8 mouse cellular contexts compared by ENCODE assay signal in the genomic region with DNA sequence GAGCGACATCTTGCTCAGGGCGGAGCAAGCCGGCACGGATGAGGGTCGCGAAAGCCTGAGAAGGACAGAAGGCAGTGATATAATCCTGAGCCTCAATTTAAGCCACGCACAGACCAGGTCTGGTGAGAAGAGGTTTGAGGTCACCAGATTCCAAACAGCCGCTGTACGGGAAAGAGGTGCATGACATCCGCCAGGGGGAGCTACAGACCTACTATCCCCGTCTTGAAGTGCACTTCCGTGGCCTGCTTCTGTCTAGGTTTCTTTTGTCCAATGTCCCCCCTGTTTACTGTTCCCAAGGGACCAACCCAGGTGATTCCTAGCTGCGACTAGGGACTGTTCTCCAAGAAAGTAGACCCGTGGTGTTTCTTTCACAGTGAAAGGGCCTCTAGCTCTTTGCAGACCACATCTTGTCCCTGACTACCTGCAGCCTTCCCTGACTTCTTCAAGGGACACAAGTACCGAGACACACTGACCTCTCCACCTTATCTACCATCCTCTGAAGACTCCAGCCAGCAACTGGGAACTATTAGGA. TPM values are rescaled to one million over a fixed set of nuclear protein-coding genes. Genes with fewer than 3 reads are reported as not detected.
A peak's percentile ranks its signal among the peaks of the same experiment; 100 is the strongest.
DNase-seq lines count a peak whose midpoint lies in the region; ATAC-seq lines count a peak whose summit lies in the region.

Dus2 (plus strand) TSS at position 482 of the 532 bp plus-strand sequence.

- WGBS in hindbrain, embryonic 11.5 days, result 10% methylated on average over 15 of the region's 15 CpGs

- H3K4me3 ChIP-seq in hindbrain, embryonic 11.5 days (ENCODE audit: low read depth, low read length), result no peak within 1 kb of the TSS

- 0 out of 2 replicates have a peak within 1 kb of the TSS, but pooled peaks have one; percentile 11 for H3K4me2 ChIP-seq in hindbrain, embryonic 11.5 days (replicated peaks; ENCODE audit: low read depth, low read length)

- no peaks in the 10 kb centered on the region for H3K9me3 ChIP-seq in hindbrain, embryonic 11.5 days (ENCODE audit: control insufficient read depth, low read length)

- peak; percentile 87 for DNase-seq in Muller cell, postnatal 12 days (ENCODE audit: inconsistent ontology term)
- DNase-seq in cerebellum, adult 8-10 months, result peak; percentile 88
- peak; percentile 89 for DNase-seq in hindbrain, embryonic 11.5 days (ENCODE audit: low spot score)
- DNase-seq in layer of hippocampus, adult 9-11 months, result peak; percentile 38
- DNase-seq in lung, postnatal 14 days, result peak; percentile 93
- peak; percentile 63 for DNase-seq in retina, adult 2 months (ENCODE audit: low read depth, low spot score)
- DNase-seq in thymus, postnatal 36 days, result peak; percentile 82 to 84

- no peak within 1 kb of the TSS for H3K27ac ChIP-seq in hindbrain, embryonic 11.5 days (ENCODE audit: low read depth, low read length)

- no peaks in the 10 kb centered on the region for H3K27me3 ChIP-seq in hindbrain, embryonic 11.5 days (ENCODE audit: control insufficient read depth, insufficient read depth, low read length)

- H3K4me1 ChIP-seq in hindbrain, embryonic 11.5 days (replicated peaks; ENCODE audit: control insufficient read depth, insufficient read depth, low read length), result no peaks in the 10 kb centered on the region

- 0 out of 2 replicates have a peak within 1 kb of the TSS, but pooled peaks have one; percentile 8 for H3K9ac ChIP-seq in hindbrain, embryonic 11.5 days (ENCODE audit: low read depth, low read length)

- H3K36me3 ChIP-seq in hindbrain, embryonic 11.5 days (ENCODE audit: control insufficient read depth, insufficient read depth, low read length), result no peaks in the 10 kb centered on the region

- peak; percentile 88 for ATAC-seq in frontal cortex, adult (ENCODE audit: low TSS enrichment)
- ATAC-seq in hindbrain, embryonic 11.5 days (ENCODE audit: low FRiP score), result no peak

RNA-seq across cellular contexts. Expression of gene Dus2, which starts in this region (rescaled TPM):
- 16.4 and 22.0 TPM in 2 replicates for polyA plus RNA-seq in hindbrain, embryonic 11.5 days (2014; fragmentation: Nextera tagmentation; extraction: Ambion mirVana)

Comparison
In these comparisons a context has a peak if more than half of its experiments do, and no peak if none do; other contexts are left out.
1. DNase-seq: peak in every context shown above with its lines; median percentile 93 in lung, postnatal 14 days; 89 in hindbrain, embryonic 11.5 days; 88 in cerebellum, adult 8-10 months; 87 in Muller cell, postnatal 12 days; 83 in thymus, postnatal 36 days; 63 in retina, adult 2 months; 38 in layer of hippocampus, adult 9-11 months.